Mouse (Mus musculus): Measurements from ENCODE around the gene Bst2. TPM values are rescaled to one million over a fixed set of nuclear protein-coding genes. Genes with fewer than 3 reads are reported as not detected.

Gene Bst2
- polyA plus RNA-seq, 1 experiment from 2014 or later = 2.2 TPM

- no peaks in the 10 kb centered on the region; the same call in 1 of the 2 replicates for H3K4me1 ChIP-seq (replicated peaks; ENCODE audit: control insufficient read depth, insufficient read depth, low read length)
- H3K9ac ChIP-seq (ENCODE audit: low read depth, low read length) = no peak overlapping the region
- H3K9me3 ChIP-seq (ENCODE audit: control insufficient read depth, low read length) = no peaks in the 10 kb centered on the region
- H3K36me3 ChIP-seq (ENCODE audit: control insufficient read depth, insufficient read depth, low read length) = no peaks in the 10 kb centered on the region
- H3K27ac ChIP-seq (ENCODE audit: low read depth, low read length) = no peak overlapping the region
- ATAC-seq (ENCODE audit: low FRiP score) (no peak), DNase-seq (ENCODE audit: low spot score) (no peak)
- WGBS = 80% methylated on average over 6 of the region's 6 CpGs
- no peak overlapping the region for H3K4me2 ChIP-seq (replicated peaks; ENCODE audit: low read depth, low read length)
- H3K4me3 ChIP-seq (ENCODE audit: low read depth, low read length) = no peak overlapping the region
- H3K27me3 ChIP-seq (ENCODE audit: control insufficient read depth, insufficient read depth, low read length) = peaks cover 36% of the 10 kb centered on the region
These were observed 16.7 kb upstream of the Bst2 start for GRCm38 (mm10) chr8:71554001-71554400.

DNA sequence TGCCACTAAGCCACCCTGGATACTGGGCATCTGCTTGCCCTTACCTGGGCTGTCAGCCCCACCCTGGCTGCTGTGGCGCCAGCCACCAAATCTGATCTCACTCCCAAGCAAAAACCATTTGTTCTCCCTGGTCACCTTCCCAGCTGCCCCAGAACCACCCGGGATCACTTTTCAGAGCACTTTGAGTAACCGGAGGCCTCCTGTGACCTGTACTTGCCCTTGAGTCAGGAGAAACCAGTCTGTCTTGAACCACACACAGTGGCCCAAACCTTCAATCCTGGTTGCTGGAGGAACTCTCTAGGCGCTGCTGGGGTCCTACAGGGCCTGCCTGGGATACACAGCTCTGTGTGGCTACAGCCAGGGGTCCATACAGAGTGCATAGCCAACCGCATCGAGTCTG is 15.5 kb upstream of the Bst2 start:
- Histone ChIP-seq H3K9me3 (ENCODE audit: control insufficient read depth, low read length) (no peaks in the 10 kb centered on the region), H3K4me2 (replicated peaks; ENCODE audit: low read depth, low read length) (no peak overlapping the region), H3K4me3 (ENCODE audit: low read depth, low read length) (no peak overlapping the region), H3K36me3 (ENCODE audit: control insufficient read depth, insufficient read depth, low read length) (no peaks in the 10 kb centered on the region), H3K27me3 (ENCODE audit: control insufficient read depth, insufficient read depth, low read length) (peaks cover 24% of the 10 kb centered on the region), H3K4me1 (replicated peaks; ENCODE audit: control insufficient read depth, insufficient read depth, low read length) (no peaks in the 10 kb centered on the region), H3K27ac (ENCODE audit: low read depth, low read length) (no peak overlapping the region), H3K9ac (ENCODE audit: low read depth, low read length) (no peak overlapping the region)
- no peak for DNase-seq (ENCODE audit: low spot score)
- ATAC-seq (ENCODE audit: low FRiP score) = no peak
- 69% methylated on average over 6 of the region's 6 CpGs for WGBS

DNA sequence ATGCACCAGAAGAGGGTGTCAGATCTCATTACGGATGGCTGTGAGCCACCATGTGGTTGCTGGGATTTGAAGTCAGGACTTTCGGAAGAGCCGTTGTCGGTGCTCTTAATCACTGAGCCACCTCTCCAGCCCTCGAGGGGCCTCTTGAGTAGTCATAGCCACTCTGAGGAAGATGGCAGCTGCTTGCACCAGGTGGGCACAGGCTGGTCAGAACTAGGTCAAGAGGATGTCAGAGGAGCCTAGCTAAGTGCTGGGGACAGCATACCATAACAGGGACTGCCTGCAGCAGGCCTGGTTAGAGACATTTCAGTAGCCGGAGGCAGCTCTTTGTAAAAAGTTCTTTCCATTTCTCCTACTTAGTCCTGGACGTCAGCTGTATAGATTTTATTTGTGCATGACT is 13.5 kb upstream of the Bst2 start:
- H3K4me1 ChIP-seq (replicated peaks; ENCODE audit: control insufficient read depth, insufficient read depth, low read length) = no peaks in the 10 kb centered on the region
- no peak overlapping the region for H3K4me2 ChIP-seq (replicated peaks; ENCODE audit: low read depth, low read length)
- DNase-seq (ENCODE audit: low spot score) = no peak
- no peak overlapping the region for H3K4me3 ChIP-seq (ENCODE audit: low read depth, low read length)
- H3K27ac ChIP-seq (ENCODE audit: low read depth, low read length) = no peak overlapping the region
- no peaks in the 10 kb centered on the region for H3K9me3 ChIP-seq (ENCODE audit: control insufficient read depth, low read length)
- no peak overlapping the region for H3K9ac ChIP-seq (ENCODE audit: low read depth, low read length)
- 75% methylated on average over 7 of the region's 7 CpGs for WGBS
- H3K27me3 ChIP-seq (ENCODE audit: control insufficient read depth, insufficient read depth, low read length) = peaks cover 6% of the 10 kb centered on the region
- H3K36me3 ChIP-seq (ENCODE audit: control insufficient read depth, insufficient read depth, low read length) = 0 out of 2 replicates have a peak, but pooled peaks cover 6% of the 10 kb centered on the region
- no peak for ATAC-seq (ENCODE audit: low FRiP score)

- Histone ChIP-seq H3K4me1 (replicated peaks; ENCODE audit: control insufficient read depth, insufficient read depth, low read length) (0 out of 2 replicates have a peak, but pooled peaks cover 2% of the 10 kb centered on the region), H3K9me3 (ENCODE audit: control insufficient read depth, low read length) (no peaks in the 10 kb centered on the region), H3K36me3 (ENCODE audit: control insufficient read depth, insufficient read depth, low read length) (0 out of 2 replicates have a peak, but pooled peaks cover 6% of the 10 kb centered on the region), H3K9ac (ENCODE audit: low read depth, low read length) (no peak overlapping the region), H3K27me3 (ENCODE audit: control insufficient read depth, insufficient read depth, low read length) (no peaks in the 10 kb centered on the region), H3K27ac (ENCODE audit: low read depth, low read length) (no peak overlapping the region), H3K4me3 (ENCODE audit: low read depth, low read length) (no peak overlapping the region), H3K4me2 (replicated peaks; ENCODE audit: low read depth, low read length) (no peak overlapping the region)
- WGBS = 87% methylated on average over 7 of the region's 7 CpGs
- ATAC-seq (ENCODE audit: low FRiP score) = no peak
- DNase-seq (ENCODE audit: low spot score) = no peak
These were observed 10.3 kb upstream of the Bst2 start for GRCm38 (mm10) chr8:71547590-71547989.

DNA sequence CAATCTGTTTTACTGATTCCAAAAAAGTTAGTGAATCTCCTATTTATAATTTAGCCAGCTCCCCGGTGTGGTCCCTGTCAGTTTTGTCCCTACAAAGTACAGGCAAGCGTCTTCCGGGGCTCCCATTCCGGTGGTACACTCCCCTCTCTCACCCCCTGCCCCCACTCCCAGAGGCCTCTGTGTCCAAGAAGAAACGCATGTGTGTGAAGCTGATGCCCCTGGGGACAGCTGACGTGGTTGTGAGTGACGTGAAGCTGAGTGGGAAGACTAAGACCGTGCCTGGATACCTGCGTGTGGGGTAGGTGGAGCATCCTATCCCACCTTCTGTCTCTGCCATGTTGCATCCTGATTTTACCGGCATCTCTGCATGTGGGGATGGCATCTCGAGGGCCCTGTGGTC is 7.8 kb upstream of the Bst2 start:
- no peak overlapping the region for H3K4me2 ChIP-seq (replicated peaks; ENCODE audit: low read depth, low read length)
- WGBS = 90% methylated on average over 11 of the region's 11 CpGs

GRCm38 (mm10) chr8:71543755-71544154 is 6.5 kb upstream of the Bst2 start:
- DNase-seq (ENCODE audit: low spot score) (no peak), ATAC-seq (ENCODE audit: low FRiP score) (no peak)
- peak overlapping the region; percentile 71; the same call in 1 of the 2 replicates for H3K4me3 ChIP-seq (ENCODE audit: low read depth, low read length)
- H3K4me2 ChIP-seq (replicated peaks; ENCODE audit: low read depth, low read length) = peak overlapping the region; percentile 88
- no peak overlapping the region for H3K27ac ChIP-seq (ENCODE audit: low read depth, low read length)
- no peaks in the 10 kb centered on the region for H3K9me3 ChIP-seq (ENCODE audit: control insufficient read depth, low read length)
- H3K36me3 ChIP-seq (ENCODE audit: control insufficient read depth, insufficient read depth, low read length) = 0 out of 2 replicates have a peak, but pooled peaks cover 6% of the 10 kb centered on the region
- H3K4me1 ChIP-seq (replicated peaks; ENCODE audit: control insufficient read depth, insufficient read depth, low read length) = 0 out of 2 replicates have a peak, but pooled peaks cover 2% of the 10 kb centered on the region
- WGBS = 94% methylated on average over 9 of the region's 9 CpGs
- no peaks in the 10 kb centered on the region for H3K27me3 ChIP-seq (ENCODE audit: control insufficient read depth, insufficient read depth, low read length)
- H3K9ac ChIP-seq (ENCODE audit: low read depth, low read length) = no peak overlapping the region; the same call in 1 of the 2 replicates

More for the DNA sequence above, 7.8 kb upstream of the Bst2 start:
- ATAC-seq (ENCODE audit: low FRiP score) (no peak), DNase-seq (ENCODE audit: low spot score) (no peak)
- Histone ChIP-seq H3K4me3 (ENCODE audit: low read depth, low read length) (no peak overlapping the region), H3K36me3 (ENCODE audit: control insufficient read depth, insufficient read depth, low read length) (0 out of 2 replicates have a peak, but pooled peaks cover 6% of the 10 kb centered on the region), H3K4me1 (replicated peaks; ENCODE audit: control insufficient read depth, insufficient read depth, low read length) (0 out of 2 replicates have a peak, but pooled peaks cover 2% of the 10 kb centered on the region), H3K9ac (ENCODE audit: low read depth, low read length) (no peak overlapping the region), H3K9me3 (ENCODE audit: control insufficient read depth, low read length) (no peaks in the 10 kb centered on the region), H3K27ac (ENCODE audit: low read depth, low read length) (no peak overlapping the region), H3K27me3 (ENCODE audit: control insufficient read depth, insufficient read depth, low read length) (no peaks in the 10 kb centered on the region)

DNA sequence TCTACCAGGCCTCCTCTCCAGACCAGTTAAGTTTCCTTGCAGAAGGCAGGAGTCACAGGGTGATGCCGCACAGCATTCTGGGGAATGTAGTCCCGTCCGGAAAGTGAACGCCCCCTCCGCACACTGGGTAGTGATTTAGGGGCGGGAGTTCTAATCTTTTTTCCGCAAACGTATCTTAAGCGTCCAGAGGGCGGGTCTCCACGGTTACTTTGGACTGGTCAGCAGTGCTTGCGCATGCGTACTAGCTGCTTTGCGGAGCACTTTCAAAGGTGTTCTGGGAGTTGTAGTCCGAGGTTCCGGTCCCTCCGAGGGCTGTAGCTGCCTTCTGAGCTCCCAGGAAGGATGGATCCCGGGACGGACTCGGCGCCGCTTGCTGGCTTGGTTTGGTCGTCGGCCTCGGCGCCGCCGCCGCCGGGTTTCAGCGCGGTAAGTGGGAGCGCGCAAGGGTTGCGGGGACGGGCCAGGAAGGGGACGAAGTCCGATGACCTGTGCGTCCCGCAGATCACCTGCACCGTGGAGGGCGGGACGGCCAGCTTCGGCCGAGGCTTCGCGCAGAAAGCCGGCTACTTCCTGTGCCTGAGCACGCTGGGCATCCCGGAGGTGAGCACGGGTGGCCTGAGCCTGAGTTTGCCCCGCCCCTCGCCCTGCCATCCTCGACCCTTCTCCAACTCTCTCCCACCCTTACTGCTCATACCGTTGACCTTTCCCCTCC is 5.5 kb upstream of the Bst2 start, which contains the start of gene Mvb12a:
Gene Mvb12a, plus strand, starts transcription at position 291 of the 712 bp plus-strand sequence.
- 0 out of 2 replicates have a peak, but pooled peaks cover 6% of the 10 kb centered on the region for H3K36me3 ChIP-seq (ENCODE audit: control insufficient read depth, insufficient read depth, low read length)
- ATAC-seq (ENCODE audit: low FRiP score) (peak; percentile 98), DNase-seq (ENCODE audit: low spot score) (peak; percentile 98)
- peak within 1 kb of the TSS; percentile 48 for H3K27ac ChIP-seq (ENCODE audit: low read depth, low read length)
- no peaks in the 10 kb centered on the region for H3K27me3 ChIP-seq (ENCODE audit: control insufficient read depth, insufficient read depth, low read length)
- peak within 1 kb of the TSS; percentile 71 for H3K4me3 ChIP-seq (ENCODE audit: low read depth, low read length)
- 0 out of 2 replicates have a peak, but pooled peaks cover 2% of the 10 kb centered on the region for H3K4me1 ChIP-seq (replicated peaks; ENCODE audit: control insufficient read depth, insufficient read depth, low read length)
- H3K9ac ChIP-seq (ENCODE audit: low read depth, low read length) = peak within 1 kb of the TSS; percentile 64
- no peaks in the 10 kb centered on the region for H3K9me3 ChIP-seq (ENCODE audit: control insufficient read depth, low read length)
- under 1% methylated on average over 55 of the region's 55 CpGs for WGBS
- H3K4me2 ChIP-seq (replicated peaks; ENCODE audit: low read depth, low read length) = peak within 1 kb of the TSS; percentile 88

GRCm38 (mm10) chr8:71535663-71536062 is 1.6 kb downstream of the Bst2 start:
- 63% methylated on average over 5 of the region's 5 CpGs for WGBS
- Histone ChIP-seq H3K9ac (ENCODE audit: low read depth, low read length) (no peak overlapping the region), H3K27me3 (ENCODE audit: control insufficient read depth, insufficient read depth, low read length) (peaks cover 4% of the 10 kb centered on the region; the same call in 1 of the 2 replicates), H3K4me3 (ENCODE audit: low read depth, low read length) (no peak overlapping the region), H3K4me1 (replicated peaks; ENCODE audit: control insufficient read depth, insufficient read depth, low read length) (no peaks in the 10 kb centered on the region; the same call in 1 of the 2 replicates), H3K27ac (ENCODE audit: low read depth, low read length) (no peak overlapping the region), H3K4me2 (replicated peaks; ENCODE audit: low read depth, low read length) (no peak overlapping the region), H3K36me3 (ENCODE audit: control insufficient read depth, insufficient read depth, low read length) (no peaks in the 10 kb centered on the region), H3K9me3 (ENCODE audit: control insufficient read depth, low read length) (no peaks in the 10 kb centered on the region)
- no peak for DNase-seq (ENCODE audit: low spot score)
- no peak for ATAC-seq (ENCODE audit: low FRiP score)

Measured in hindbrain, embryonic 11.5 days (tissue).